ENCODE assay signal across 8 mouse cellular contexts in genomic region chr2:74715504-74716241, GRCm38 (mm10). TPM values are rescaled to one million over a fixed set of nuclear protein-coding genes. Genes with fewer than 3 reads are reported as not detected.
DNase-seq lines count a peak whose midpoint lies in the region; ATAC-seq and TF ChIP-seq lines count a peak whose summit lies in the region.

No protein-coding gene starts in this region.

- no peaks in the 10 kb centered on the region for H3K9me3 ChIP-seq in ES-E14 (ENCODE audit: control insufficient read depth, insufficient read depth, low read depth, low read length)
- no peaks in the 10 kb centered on the region for H3K9me3 ChIP-seq in forebrain, embryonic 16.5 days (ENCODE audit: control insufficient read depth, low read length)
- H3K9me3 ChIP-seq in liver, postnatal 0 days (ENCODE audit: low read length) = no peaks in the 10 kb centered on the region
- no peaks in the 10 kb centered on the region for H3K9me3 ChIP-seq in neural tube, embryonic 15.5 days (replicated peaks)

- peak; percentile 66 for ATAC-seq in forebrain, embryonic 16.5 days
- peak; percentile 44; the same call in 1 of the 2 replicates for ATAC-seq in liver, postnatal 0 days
- ATAC-seq in neural tube, embryonic 15.5 days (ENCODE audit: low FRiP score) = peak; percentile 51

- peak; percentile 82 for DNase-seq in ES-E14 (ENCODE audit: low read depth, low spot score)
- DNase-seq in c-Kit-positive CD71-positive TER-119-negative erythroid progenitor cells, embryonic 14.5 days (ENCODE audit: low read depth) = peak; percentile 63
- peak; percentile 55 for DNase-seq in heart, postnatal 25 days (ENCODE audit: low spot score)
- peak; percentile 68 for DNase-seq in large intestine, adult 2 months (ENCODE audit: low read depth, low spot score)
- peak; percentile 86 for DNase-seq in liver, postnatal 0 days
- peak; percentile 71 to 74 for DNase-seq in thymus, postnatal 36 days

- WGBS in forebrain, embryonic 16.5 days = 2% methylated on average over 26 of the region's 26 CpGs
- WGBS in large intestine, adult 2 months = 5% methylated on average over 26 of the region's 26 CpGs
- WGBS in liver, postnatal 0 days (ENCODE audit: insufficient replicate concordance) = 4% methylated on average over 26 of the region's 26 CpGs
- 2% methylated on average over 26 of the region's 26 CpGs for WGBS in neural tube, embryonic 15.5 days

- peaks cover 0 to 8% of the 10 kb centered on the region in 2 experiments; a peak in 1 of 4 replicates for H3K4me1 ChIP-seq in ES-E14 (ENCODE audit: control insufficient read depth in 2 of 2, insufficient read depth in 2 of 2, low read length in 2 of 2, poor library complexity in 1 of 2)
- H3K4me1 ChIP-seq in forebrain, embryonic 16.5 days (replicated peaks; ENCODE audit: control insufficient read depth, insufficient read depth, low read length) = peaks cover 7% of the 10 kb centered on the region
- peaks cover 7% of the 10 kb centered on the region for H3K4me1 ChIP-seq in liver, postnatal 0 days (ENCODE audit: insufficient read depth)
- peaks cover 56% of the 10 kb centered on the region for H3K4me1 ChIP-seq in neural tube, embryonic 15.5 days

- intact Hi-C loops in heart, postnatal 25 days (cut with DNase I) = loop anchor here (1.0 kb wide), 3 partner anchors 249 to 423 kb away; no protein-coding TSS in a partner anchor

- H3K9ac ChIP-seq in ES-E14 (ENCODE audit: insufficient read depth, low read depth, low read length, poor library complexity, severe bottlenecking) = no peak overlapping the region
- no peak overlapping the region for H3K9ac ChIP-seq in forebrain, embryonic 16.5 days (replicated peaks; ENCODE audit: low read depth, low read length)
- no peak overlapping the region for H3K9ac ChIP-seq in liver, postnatal 0 days (replicated peaks)
- H3K9ac ChIP-seq in neural tube, embryonic 15.5 days (replicated peaks) = peak overlapping the region; percentile 98

- TF ChIP-seq EP300 in liver, postnatal 0 days (IDR thresholded peaks at IDR 0.05; ENCODE audit: low read depth) = no peak

- peak; percentile 82 for TF ChIP-seq CTCF in liver, postnatal 0 days (IDR thresholded peaks at IDR 0.05; ENCODE audit: low read depth)

- in situ Hi-C loops in ES-E14 (cut with MboI; ENCODE audit: low sequenced_read_pairs in 2 of 2, unreplicated experiment in 2 of 2) = loop anchor here (10.0 to 25.0 kb wide), 4 partner anchors 339 to 872 kb away; no protein-coding TSS in a partner anchor

- H3K27me3 ChIP-seq in forebrain, embryonic 16.5 days (replicated peaks; ENCODE audit: control insufficient read depth, insufficient read depth, low read length) = peaks cover 88% of the 10 kb centered on the region
- H3K27me3 ChIP-seq in liver, postnatal 0 days (ENCODE audit: insufficient read depth, low read length) = peaks cover 82% of the 10 kb centered on the region
- no peaks in the 10 kb centered on the region for H3K27me3 ChIP-seq in neural tube, embryonic 15.5 days (replicated peaks)

- no peak overlapping the region for H3K27ac ChIP-seq in ES-E14 (ENCODE audit: insufficient read depth, low read depth, low read length, poor library complexity, severe bottlenecking)
- no peak overlapping the region for H3K27ac ChIP-seq in forebrain, embryonic 16.5 days (ENCODE audit: low read length)
- no peak overlapping the region for H3K27ac ChIP-seq in liver, postnatal 0 days (ENCODE audit: low read depth)
- H3K27ac ChIP-seq in neural tube, embryonic 15.5 days (replicated peaks) = peak overlapping the region; percentile 99

- peak overlapping the region; percentile 36 for H3K4me2 ChIP-seq in forebrain, embryonic 16.5 days (ENCODE audit: low read length)
- H3K4me2 ChIP-seq in liver, postnatal 0 days (ENCODE audit: low read depth, low read length) = no peak overlapping the region
- H3K4me2 ChIP-seq in neural tube, embryonic 15.5 days = peak overlapping the region; percentile 60

- H3K4me3 ChIP-seq in ES-E14 (ENCODE audit: insufficient read depth in 1 of 2, low read depth in 1 of 2, low read length in 2 of 2, poor library complexity in 1 of 2, severe bottlenecking in 1 of 2) = peak overlapping the region; percentile 28 to 58; a peak in 3 of 4 replicates
- peak overlapping the region; percentile 25; the same call in 1 of the 2 replicates for H3K4me3 ChIP-seq in forebrain, embryonic 16.5 days (replicated peaks; ENCODE audit: low read length)
- no peak overlapping the region for H3K4me3 ChIP-seq in liver, postnatal 0 days (ENCODE audit: low read depth, low read length)
- peak overlapping the region; percentile 75 for H3K4me3 ChIP-seq in neural tube, embryonic 15.5 days (replicated peaks)

- no peaks in the 10 kb centered on the region for H3K36me3 ChIP-seq in ES-E14 (ENCODE audit: control insufficient read depth, insufficient read depth, low read length, poor library complexity, severe bottlenecking)
- no peaks in the 10 kb centered on the region for H3K36me3 ChIP-seq in forebrain, embryonic 16.5 days (ENCODE audit: control insufficient read depth, insufficient read depth)
- no peaks in the 10 kb centered on the region for H3K36me3 ChIP-seq in liver, postnatal 0 days (replicated peaks; ENCODE audit: insufficient read depth, low read length)
- no peaks in the 10 kb centered on the region for H3K36me3 ChIP-seq in neural tube, embryonic 15.5 days

TF ChIP-seq in ES-E14, 5 proteins besides CTCF, POLR2A, EP300 and RAD21:
- peak; percentile 92 for TF ChIP-seq ZC3H11A (IDR thresholded peaks at IDR 0.05; ENCODE audit: borderline replicate concordance, low read depth, low read length)
- TF ChIP-seq HCFC1 (IDR thresholded peaks at IDR 0.05; ENCODE audit: borderline replicate concordance, insufficient read depth, low read length) = no peak
- TF ChIP-seq MAFK (IDR thresholded peaks at IDR 0.05; ENCODE audit: insufficient read depth, low read depth, low read length) = no peak
- TF ChIP-seq ZNF384 (IDR thresholded peaks at IDR 0.05; ENCODE audit: low read depth, low read length) = no peak
- TF ChIP-seq CHD2 (IDR thresholded peaks at IDR 0.05; ENCODE audit: low read depth, low read length) = no peak
TF ChIP-seq in ES-E14: peak in this region for 1.

RNA-seq across cellular contexts. Expression of gene Hoxd4, which starts 3.9 kb away (rescaled TPM):
- total RNA-seq in ES-E14 (2012; rRNA removed) = 0.16 and 0.94 TPM in 2 replicates
- polyA plus RNA-seq in forebrain, embryonic 16.5 days (2015; fragmentation: Nextera tagmentation; extraction: Ambion mirVana) = not detected in 2 replicates
- under 1 TPM; 0.42 to 0.56 TPM for total RNA-seq in heart, postnatal 25 days (2021)
- 2.0 and 2.4 TPM in 2 replicates for polyA plus RNA-seq in large intestine, adult 2 months (2012; rRNA removed)
- not detected in 2 replicates for polyA plus RNA-seq in liver, postnatal 0 days (2015; fragmentation: Nextera tagmentation; extraction: Ambion mirVana)
- polyA plus RNA-seq in neural tube, embryonic 15.5 days (2015; fragmentation: Nextera tagmentation; extraction: Ambion mirVana) = 4.3 and 4.5 TPM in 2 replicates

RNA-seq across cellular contexts. Expression of gene Hoxd3, which starts 3.9 kb away (rescaled TPM):
- total RNA-seq in ES-E14 (2012; rRNA removed) = 0.40 TPM in 1 of 2 replicates, not detected in the other
- polyA plus RNA-seq in forebrain, embryonic 16.5 days (2015; fragmentation: Nextera tagmentation; extraction: Ambion mirVana) = not detected in 2 replicates
- not detected for total RNA-seq in heart, postnatal 25 days (2021)
- polyA plus RNA-seq in large intestine, adult 2 months (2012; rRNA removed) = 0.05 and 0.06 TPM in 2 replicates
- polyA plus RNA-seq in liver, postnatal 0 days (2015; fragmentation: Nextera tagmentation; extraction: Ambion mirVana) = not detected in 2 replicates
- polyA plus RNA-seq in neural tube, embryonic 15.5 days (2015; fragmentation: Nextera tagmentation; extraction: Ambion mirVana) = 14.5 and 29.1 TPM in 2 replicates

RNA-seq across cellular contexts. Expression of gene Gm28230, which starts 10.9 kb away (rescaled TPM):
- total RNA-seq in ES-E14 (2012; rRNA removed) = 0.22 TPM in 1 of 2 replicates, not detected in the other
- not detected in 2 replicates for polyA plus RNA-seq in forebrain, embryonic 16.5 days (2015; fragmentation: Nextera tagmentation; extraction: Ambion mirVana)
- total RNA-seq in heart, postnatal 25 days (2021) = not detected
- 0.38 and 0.45 TPM in 2 replicates for polyA plus RNA-seq in large intestine, adult 2 months (2012; rRNA removed)
- polyA plus RNA-seq in liver, postnatal 0 days (2015; fragmentation: Nextera tagmentation; extraction: Ambion mirVana) = not detected in 2 replicates
- polyA plus RNA-seq in neural tube, embryonic 15.5 days (2015; fragmentation: Nextera tagmentation; extraction: Ambion mirVana) = 0.96 and 2.0 TPM in 2 replicates

RNA-seq across cellular contexts. Expression of gene Hoxd8, which starts 11.3 kb away (rescaled TPM):
- total RNA-seq in ES-E14 (2012; rRNA removed) = 0.63 and 1.2 TPM in 2 replicates
- not detected in 2 replicates for polyA plus RNA-seq in forebrain, embryonic 16.5 days (2015; fragmentation: Nextera tagmentation; extraction: Ambion mirVana)
- 1 to 10 TPM; 1.0 to 1.2 TPM for total RNA-seq in heart, postnatal 25 days (2021)
- polyA plus RNA-seq in large intestine, adult 2 months (2012; rRNA removed) = 0.78 and 0.92 TPM in 2 replicates
- polyA plus RNA-seq in liver, postnatal 0 days (2015; fragmentation: Nextera tagmentation; extraction: Ambion mirVana) = 0.04 TPM in 1 of 2 replicates, not detected in the other
- polyA plus RNA-seq in neural tube, embryonic 15.5 days (2015; fragmentation: Nextera tagmentation; extraction: Ambion mirVana) = 12.4 and 12.5 TPM in 2 replicates

RNA-seq across cellular contexts. Expression of gene Hoxd9, which starts 18.1 kb away (rescaled TPM):
- 0.37 and 0.76 TPM in 2 replicates for total RNA-seq in ES-E14 (2012; rRNA removed)
- not detected in 2 replicates for polyA plus RNA-seq in forebrain, embryonic 16.5 days (2015; fragmentation: Nextera tagmentation; extraction: Ambion mirVana)
- under 1 TPM; 0.39 to 0.52 TPM for total RNA-seq in heart, postnatal 25 days (2021)
- polyA plus RNA-seq in large intestine, adult 2 months (2012; rRNA removed) = 0.15 and 0.16 TPM in 2 replicates
- polyA plus RNA-seq in liver, postnatal 0 days (2015; fragmentation: Nextera tagmentation; extraction: Ambion mirVana) = not detected in 2 replicates
- 20.0 and 21.3 TPM in 2 replicates for polyA plus RNA-seq in neural tube, embryonic 15.5 days (2015; fragmentation: Nextera tagmentation; extraction: Ambion mirVana)

Comparison
In these comparisons a context has a peak if more than half of its experiments do, and no peak if none do; other contexts are left out.
1. RNA of gene Hoxd3, which starts 3.9 kb away (polyA plus RNA-seq): 14.5 to 29.1 TPM in neural tube, embryonic 15.5 days; not detected in forebrain, embryonic 16.5 days, 0.05 to 0.06 TPM in large intestine, adult 2 months and not detected in liver, postnatal 0 days; every median in the first group is over 10 times any median in the second.
2. Peak in every context shown above with its lines, with median percentiles within 50 percentile points of each other: DNase-seq and ATAC-seq.